Mouse (Mus musculus) sigmoid colon, adult 10 weeks (tissue): ENCODE data around the gene Arxes2. TPM values are rescaled to one million over a fixed set of nuclear protein-coding genes. Genes with fewer than 3 reads are reported as not detected.

Experiments used
- polyA plus RNA-seq: library from polyadenylated mRNA; stranded (reverse); fragments of 350-450 nt; fragmentation: Illumina TruSeq; extraction: RNeasy Lipid Tissue Mini Kit (QIAGEN cat#74804); gene quantifications from one replicate; pipeline ENCODE4 v1.2.3, GENCODE M21; 2014; ENCODE audit warnings: low read depth, low replicate concordance

Gene Arxes2
- 8.3 TPM for polyA plus RNA-seq

DNA sequence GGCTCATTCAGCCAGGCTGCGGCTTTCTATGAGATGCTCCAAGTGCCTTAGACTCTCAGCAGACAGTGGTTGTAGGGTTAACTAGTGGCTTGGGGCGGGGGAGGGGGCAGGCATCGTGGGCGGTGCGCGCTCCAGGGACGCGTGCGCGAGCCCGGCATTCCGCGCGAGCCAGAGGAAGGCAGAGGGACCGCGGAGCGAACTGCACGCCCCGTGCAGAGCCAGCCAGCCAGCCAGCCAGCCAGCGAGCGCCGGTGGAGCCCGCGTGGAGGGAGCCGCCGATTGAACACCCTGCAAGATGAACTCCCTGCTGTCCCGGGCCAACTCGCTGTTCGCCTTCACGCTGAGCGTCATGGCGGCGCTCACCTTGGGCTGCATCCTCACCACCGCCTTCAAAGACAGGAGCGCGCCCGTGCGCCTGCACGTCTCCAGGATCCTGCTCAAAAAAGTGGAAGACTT, at the start of gene Arxes2:
TSS of gene Arxes2 (plus strand) at position 161 of the 456 bp plus-strand sequence.

DNA sequence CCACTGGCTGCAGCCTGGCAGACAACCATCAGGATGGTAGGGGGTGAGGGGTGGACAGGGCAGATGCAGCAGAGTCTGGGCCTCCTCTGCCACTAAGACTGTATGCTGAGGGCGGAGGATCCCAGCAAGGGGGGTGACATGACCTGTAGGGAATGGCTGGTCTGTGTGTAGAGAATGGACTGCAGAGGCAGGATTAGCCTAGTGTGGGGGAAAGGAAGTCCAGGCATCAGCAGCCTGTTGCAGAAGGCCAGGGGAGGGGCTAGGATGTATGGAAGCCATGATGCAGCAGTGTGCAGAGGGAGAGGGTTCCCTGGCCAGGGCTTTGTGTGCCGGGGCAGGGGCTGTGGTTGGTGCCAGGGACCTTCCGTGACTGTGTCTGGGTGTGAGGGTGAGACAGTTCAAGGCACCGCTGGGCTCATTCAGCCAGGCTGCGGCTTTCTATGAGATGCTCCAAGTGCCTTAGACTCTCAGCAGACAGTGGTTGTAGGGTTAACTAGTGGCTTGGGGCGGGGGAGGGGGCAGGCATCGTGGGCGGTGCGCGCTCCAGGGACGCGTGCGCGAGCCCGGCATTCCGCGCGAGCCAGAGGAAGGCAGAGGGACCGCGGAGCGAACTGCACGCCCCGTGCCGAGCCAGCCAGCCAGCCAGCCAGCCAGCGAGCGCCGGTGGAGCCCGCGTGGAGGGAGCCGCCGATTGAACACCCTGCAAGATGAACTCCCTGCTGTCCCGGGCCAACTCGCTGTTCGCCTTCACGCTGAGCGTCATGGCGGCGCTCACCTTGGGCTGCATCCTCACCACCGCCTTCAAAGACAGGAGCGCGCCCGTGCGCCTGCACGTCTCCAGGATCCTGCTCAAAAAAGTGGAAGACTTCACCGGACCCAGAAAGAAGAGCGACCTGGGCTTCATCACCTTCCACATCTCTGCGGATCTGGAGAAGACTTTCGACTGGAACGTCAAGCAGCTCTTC, 39.5 kb downstream of the Arxes2 start, which contains the start of gene Arxes1:
TSS of gene Arxes1 (plus strand) at position 569 of the 965 bp plus-strand sequence.

Other genes starting within 250 kb of the Arxes2 start
- gene Bhlhb9, start 196.2 kb upstream of the Arxes2 start, polyA plus RNA-seq, result 14.7 TPM
- 9.1 TPM for gene Gprasp2, start 154.8 kb upstream of the Arxes2 start, polyA plus RNA-seq
- 2.0 TPM for gene Arxes1, start 39.5 kb downstream of the Arxes2 start, polyA plus RNA-seq
- gene Bex2, start 74.4 kb downstream of the Arxes2 start, polyA plus RNA-seq, result 5.6 TPM
- gene Nxf3, start 91.4 kb downstream of the Arxes2 start, polyA plus RNA-seq, result not detected
- gene Bex4, start 145.2 kb downstream of the Arxes2 start, polyA plus RNA-seq, result 10.7 TPM
- 113 TPM for gene Tceal8, start 178.5 kb downstream of the Arxes2 start, polyA plus RNA-seq
- gene Tceal5, start 210.1 kb downstream of the Arxes2 start, polyA plus RNA-seq, result 3.4 TPM
- gene Tceal7, start 221.0 kb downstream of the Arxes2 start, polyA plus RNA-seq, result not detected
- gene Bex1, start 221.7 kb downstream of the Arxes2 start, polyA plus RNA-seq, result 4.3 TPM